Mouse (Mus musculus) spleen, adult 12 weeks (tissue): ENCODE results near the gene Clp1.
A peak's percentile ranks its signal among the peaks of the same experiment; 100 is the strongest.

Experiments used
- DNase-seq: peaks from one replicate; pipeline ENCODE4 v3.0.0; 2022; ENCODE audit warnings: low spot score

Gene Clp1

GRCm38 (mm10) chr2:84711898-84712297 lies 15.3 kb downstream of the Clp1 start:
- no peak for DNase-seq

DNA sequence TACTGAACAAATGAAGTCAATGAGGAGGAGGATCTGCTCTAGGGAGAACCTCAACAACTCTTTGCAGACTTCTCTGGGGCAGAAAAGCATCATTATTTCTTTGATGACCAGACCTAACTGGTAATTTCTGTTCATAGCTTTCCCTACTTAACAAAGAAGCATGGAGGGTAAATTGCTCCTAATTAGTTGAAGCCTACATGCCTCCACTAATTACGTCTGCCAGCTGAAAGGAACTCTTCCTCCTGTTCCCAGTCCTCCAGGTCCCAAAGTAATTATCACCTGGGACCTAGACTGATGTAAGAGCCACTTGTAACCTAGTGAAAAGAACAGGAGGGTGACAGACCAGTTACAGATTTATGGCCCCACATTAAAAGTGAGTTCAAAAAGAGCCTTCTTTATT lies 19.6 kb downstream of the Clp1 start:
- DNase-seq = no peak

GRCm38 (mm10) chr2:84705295-84705694 lies 21.9 kb downstream of the Clp1 start:
- DNase-seq = no peak

- DNase-seq = no peak
Observed at GRCm38 (mm10) chr2:84704329-84704728, 22.8 kb downstream of the Clp1 start.

- DNase-seq = no peak
Observed at GRCm38 (mm10) chr2:84703497-84703896, 23.7 kb downstream of the Clp1 start.

DNA sequence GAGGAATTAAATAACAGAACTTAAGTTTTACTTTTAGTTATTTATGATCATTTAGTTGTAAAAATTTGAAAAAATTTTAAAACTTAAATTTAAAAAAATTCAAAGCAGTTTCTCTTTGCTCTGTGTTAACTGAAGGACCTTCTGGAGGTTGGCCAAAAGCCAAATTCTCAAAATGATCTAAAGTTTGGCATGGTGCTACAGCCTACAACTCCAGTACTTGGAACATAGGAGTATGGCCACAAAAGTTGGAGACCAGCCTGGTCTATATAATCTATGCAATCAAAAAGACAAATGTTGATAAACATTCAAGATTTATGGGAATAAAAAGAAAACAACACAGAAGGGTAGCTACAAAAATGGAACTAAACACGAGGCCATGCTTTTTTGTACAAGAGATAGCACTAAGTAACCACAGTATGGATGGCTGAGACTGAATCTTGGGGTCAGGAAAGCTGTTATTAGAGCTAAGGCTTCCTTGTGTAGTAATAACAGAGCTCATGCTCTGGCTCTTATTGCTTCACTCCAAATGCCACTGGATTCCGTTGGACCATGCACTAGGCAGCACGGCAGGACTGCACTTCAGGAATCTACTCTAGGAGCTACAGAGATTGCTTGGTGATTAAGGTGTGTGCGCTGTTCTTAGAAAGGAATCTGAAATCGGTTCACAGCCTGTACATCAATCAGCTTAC lies 32.0 kb downstream of the Clp1 start:
- DNase-seq = no peak

DNA sequence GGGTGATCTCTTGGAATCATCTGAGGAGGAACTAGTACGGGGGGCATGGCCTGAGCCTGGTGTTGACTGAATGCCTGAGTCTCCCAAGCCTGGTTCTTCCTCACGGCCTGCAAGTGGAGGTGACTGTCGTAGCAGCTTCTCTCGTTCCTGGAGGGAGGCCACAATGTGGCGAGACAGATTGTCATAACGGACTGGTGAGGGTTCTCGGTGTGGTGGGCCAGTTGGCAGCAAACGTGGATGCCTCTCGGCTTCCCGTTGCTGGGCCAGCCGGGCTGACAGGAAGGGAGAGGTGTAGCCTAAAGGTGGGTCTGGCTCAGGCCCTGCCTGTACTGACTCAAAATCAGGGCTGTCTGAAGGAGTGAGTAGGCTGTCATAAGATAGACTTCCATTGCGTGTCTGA lies 37.1 kb downstream of the Clp1 start:
- DNase-seq = no peak

DNA sequence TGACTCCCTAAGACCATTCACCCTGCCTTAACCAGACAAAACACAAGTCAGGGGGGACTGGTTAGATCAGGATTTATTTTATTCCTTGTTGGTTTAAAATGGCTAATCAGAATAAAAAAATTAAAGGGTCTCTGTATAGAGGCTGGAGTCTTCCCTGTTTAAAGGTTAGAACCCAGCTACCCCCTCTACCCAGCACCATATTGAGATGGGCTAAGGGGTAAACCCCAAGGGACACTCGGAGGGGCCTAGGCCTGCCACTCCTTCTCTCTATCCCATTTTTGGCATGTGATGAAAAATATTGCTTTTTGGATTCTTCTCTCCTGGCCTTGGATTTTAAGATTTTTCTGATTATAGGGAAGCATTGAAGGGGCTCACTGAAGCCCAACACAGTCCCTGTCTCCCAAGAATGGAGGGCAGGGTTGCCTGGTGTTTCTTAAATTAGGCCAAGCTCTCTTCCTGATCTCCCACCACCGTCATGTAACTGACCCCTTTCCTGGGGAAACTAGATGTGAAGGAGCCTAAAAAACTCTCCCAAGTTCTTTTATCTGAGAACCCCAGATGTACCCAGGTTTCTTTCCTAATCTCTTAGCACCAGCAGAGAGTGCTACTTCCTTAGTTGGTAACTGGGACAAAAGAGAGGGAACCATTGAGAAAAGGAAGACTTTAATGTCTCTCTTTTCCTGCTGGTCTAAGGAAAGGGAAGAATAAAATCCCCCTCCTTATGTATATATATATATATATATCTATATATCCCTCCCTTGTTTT lies 38.9 kb downstream of the Clp1 start:
- no peak for DNase-seq

DNA sequence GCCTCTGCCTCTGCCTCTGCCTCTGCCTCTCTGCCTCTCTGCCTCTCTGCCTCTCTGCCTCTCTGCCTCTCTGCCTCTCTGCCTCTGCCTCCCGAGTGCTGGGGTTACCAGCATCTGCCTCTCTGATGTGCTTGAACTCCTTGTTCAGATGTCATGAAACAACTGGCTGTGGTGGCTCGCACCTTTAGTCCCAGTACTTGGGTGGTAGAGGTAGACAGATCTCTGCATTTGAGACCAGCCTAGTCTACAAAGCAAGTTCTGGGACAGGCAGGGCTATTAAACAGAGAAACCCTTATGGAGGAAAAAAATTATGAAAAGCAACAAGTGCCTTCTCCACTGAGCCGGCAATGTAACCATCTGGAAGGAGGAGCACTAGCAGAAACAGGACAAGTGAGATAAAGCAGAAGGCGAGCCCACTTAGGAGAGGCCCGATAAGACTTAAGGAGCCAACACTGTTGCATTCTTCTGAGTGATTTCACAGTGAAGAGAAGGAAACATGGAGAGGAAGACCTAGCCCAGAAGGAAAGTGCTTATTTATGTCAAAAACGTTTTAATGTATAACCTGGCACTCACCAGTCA lies 44.5 kb downstream of the Clp1 start:
- peak; percentile 37 for DNase-seq

DNA sequence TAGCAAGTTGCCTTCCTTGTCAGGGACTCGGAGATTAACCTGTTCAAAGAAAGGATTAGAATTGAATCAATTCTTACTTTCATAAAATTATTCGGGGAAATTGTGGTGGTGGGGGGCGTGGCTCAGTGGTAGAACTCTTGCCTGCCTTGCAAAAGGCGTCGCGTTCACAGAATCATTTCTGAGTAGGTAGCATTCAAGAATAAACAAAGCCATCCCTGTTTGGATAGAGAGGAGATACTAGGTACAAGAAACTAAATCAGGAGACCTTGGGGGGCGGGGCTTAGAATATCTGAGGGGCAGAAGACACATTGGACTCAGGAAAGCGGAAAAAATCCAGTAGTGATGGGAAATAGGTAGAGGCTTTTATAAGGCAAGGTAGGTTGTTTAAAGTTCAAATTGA lies 48.1 kb downstream of the Clp1 start, which contains the start of gene Tmx2:
TSS of gene Tmx2 (minus strand) at position 125 of the 400 bp plus-strand sequence.
- DNase-seq = no peak

- DNase-seq = peak; percentile 83
Observed at GRCm38 (mm10) chr2:84677968-84678880, 48.9 kb downstream of the Clp1 start, which contains the start of the genes Gm28635 and Med19. Gm28635 (minus strand) TSS chr2:84678041. Med19 (plus strand) TSS chr2:84678402.

GRCm38 (mm10) chr2:84677270-84677967 lies 49.7 kb downstream of the Clp1 start:
- no peak for DNase-seq
